Mouse (Mus musculus) small intestine, adult 2 months (tissue): ENCODE data around the gene Nckap5l. TPM values are rescaled to one million over a fixed set of nuclear protein-coding genes. Genes with fewer than 3 reads are reported as not detected.

ENCODE experiments used
- H3K27ac ChIP-seq: fragments of 200-500 bp; 2 replicates; pipeline ENCODE4 v1.5.1; 2012; ENCODE audit warnings: low read depth, low read length, control low read depth, inconsistent platforms; ENCODE audit not compliant: insufficient read depth
- H3K27me3 ChIP-seq: fragments of 200-500 bp; 2 replicates; pipeline ENCODE4 v1.6.1; 2012; ENCODE audit warnings: mild to moderate bottlenecking, moderate library complexity, low read length, inconsistent platforms; ENCODE audit not compliant: control insufficient read depth, insufficient read depth
- H3K36me3 ChIP-seq: fragments of 200-500 bp; 2 replicates; pipeline ENCODE4 v1.6.1; 2012; ENCODE audit warnings: mild to moderate bottlenecking, low read length, control low read depth, inconsistent platforms; ENCODE audit not compliant: control insufficient read depth, insufficient read depth
- H3K4me1 ChIP-seq: fragments of 200-500 bp; 2 replicates; pipeline ENCODE4 v1.6.1; 2012; ENCODE audit warnings: low read length, inconsistent platforms, mixed read lengths; ENCODE audit not compliant: control insufficient read depth, insufficient read depth, insufficient read length
- H3K4me3 ChIP-seq: fragments of 200-500 bp; 2 replicates; pipeline ENCODE4 v1.5.1; 2012; ENCODE audit warnings: low read depth, mild to moderate bottlenecking, control low read depth, inconsistent platforms, low read length, moderate library complexity
- CTCF ChIP-seq: fragments of 200-500 bp; IDR thresholded peaks from 2 replicates; pipeline ENCODE4 v1.5.1; 2012; ENCODE audit warnings: low read depth, mild to moderate bottlenecking, control low read depth, inconsistent platforms, low read length, moderate library complexity, mixed read lengths; ENCODE audit not compliant: insufficient replicate concordance, insufficient read length; ENCODE audit errors: extremely low read depth
- POLR2A ChIP-seq: fragments of 200-500 bp; IDR thresholded peaks from 2 replicates; pipeline ENCODE4 v1.6.1; 2012; ENCODE audit warnings: low read depth, mild to moderate bottlenecking, control low read depth, inconsistent platforms, low read length, moderate library complexity
- WGBS: fragments of 180-500 bp; shearing (Covaris S2); methylation state at CpG from one replicate; pipeline ENCODE4 v1.1.7; 2018; 5-methylcytosine and 5-hydroxymethylcytosine counted together
- polyA plus RNA-seq: library from polyadenylated mRNA; depleted of rRNA; stranded (reverse); fragments of >200 nt; gene quantifications from 2 replicates; pipeline ENCODE4 v1.2.3, GENCODE M21; 2012

The Nckap5l gene
- polyA plus RNA-seq, 1 experiment, result 3.1 TPM

- Histone ChIP-seq H3K4me1 (no peaks in the 10 kb centered on the region; the same call in 1 of the 2 replicates), H3K27me3 (no peaks in the 10 kb centered on the region), H3K4me3 (no peak overlapping the region), H3K27ac (no peak overlapping the region), H3K36me3 (no peaks in the 10 kb centered on the region; the same call in 1 of the 2 replicates)
- TF ChIP-seq POLR2A, result no peak
- no peak for TF ChIP-seq CTCF
- 86% methylated on average over 4 of the region's 4 CpGs for WGBS
These were observed 12.2 kb upstream of the Nckap5l start for GRCm38 (mm10) chr15:99469736-99470135.

- Histone ChIP-seq H3K4me1 (no peaks in the 10 kb centered on the region), H3K27ac (no peak overlapping the region), H3K27me3 (no peaks in the 10 kb centered on the region), H3K36me3 (no peaks in the 10 kb centered on the region; the same call in 1 of the 2 replicates), H3K4me3 (no peak overlapping the region)
- TF ChIP-seq CTCF (peak; percentile 57; the same call in 1 of the 2 replicates), POLR2A (no peak)
- WGBS, result 34% methylated on average over 3 of the region's 3 CpGs
These were observed 11.5 kb upstream of the Nckap5l start for GRCm38 (mm10) chr15:99469067-99469466.

- Histone ChIP-seq H3K27me3 (no peaks in the 10 kb centered on the region), H3K27ac (no peak overlapping the region), H3K4me1 (peaks cover 3% of the 10 kb centered on the region; the same call in 1 of the 2 replicates), H3K36me3 (no peaks in the 10 kb centered on the region), H3K4me3 (no peak overlapping the region)
- 32% methylated on average over 13 of the region's 13 CpGs for WGBS
- TF ChIP-seq CTCF, result no peak
- no peak for TF ChIP-seq POLR2A
These were observed 5.6 kb upstream of the Nckap5l start for GRCm38 (mm10) chr15:99463194-99463593.

- H3K36me3 ChIP-seq, result no peaks in the 10 kb centered on the region
- TF ChIP-seq POLR2A (no peak), CTCF (no peak)
- peaks cover 6% of the 10 kb centered on the region for H3K4me1 ChIP-seq
- WGBS, result 7% methylated on average over 37 of the region's 43 CpGs
- H3K27ac ChIP-seq, result peak overlapping the region; percentile 9; the same call in 1 of the 2 replicates
- H3K27me3 ChIP-seq, result no peaks in the 10 kb centered on the region
- H3K4me3 ChIP-seq, result peak overlapping the region; percentile 87
These were observed 464 bp downstream of the Nckap5l start for GRCm38 (mm10) chr15:99456963-99457605.

GRCm38 (mm10) chr15:99456338-99456962, 1.1 kb downstream of the Nckap5l start:
- peaks cover 6% of the 10 kb centered on the region for H3K4me1 ChIP-seq
- H3K4me3 ChIP-seq, result peak overlapping the region; percentile 87
- no peak for TF ChIP-seq CTCF
- no peak for TF ChIP-seq POLR2A
- peak overlapping the region; percentile 9; the same call in 1 of the 2 replicates for H3K27ac ChIP-seq
- WGBS, result 69% methylated on average over 7 of the region's 7 CpGs
- no peaks in the 10 kb centered on the region for H3K36me3 ChIP-seq
- H3K27me3 ChIP-seq, result no peaks in the 10 kb centered on the region

- H3K27ac ChIP-seq, result no peak overlapping the region
- TF ChIP-seq CTCF (no peak), POLR2A (no peak)
- no peaks in the 10 kb centered on the region for H3K27me3 ChIP-seq
- no peak overlapping the region for H3K4me3 ChIP-seq
- 86% methylated on average over 3 of the region's 3 CpGs for WGBS
- H3K4me1 ChIP-seq, result peaks cover 6% of the 10 kb centered on the region
- H3K36me3 ChIP-seq, result no peaks in the 10 kb centered on the region
These were observed 2.1 kb downstream of the Nckap5l start for GRCm38 (mm10) chr15:99455415-99455814.

- Histone ChIP-seq H3K4me1 (peaks cover 6% of the 10 kb centered on the region), H3K27me3 (no peaks in the 10 kb centered on the region; the same call in 1 of the 2 replicates), H3K27ac (no peak overlapping the region), H3K36me3 (no peaks in the 10 kb centered on the region), H3K4me3 (no peak overlapping the region)
- 80% methylated on average over 7 of the region's 7 CpGs for WGBS
- TF ChIP-seq POLR2A (no peak), CTCF (no peak)
These were observed 2.8 kb downstream of the Nckap5l start for GRCm38 (mm10) chr15:99454585-99455279.
